Mouse (Mus musculus): ENCODE data around the gene Bean1. TPM values are rescaled to one million over a fixed set of nuclear protein-coding genes. Genes with fewer than 3 reads are reported as not detected.

Bean1 gene
- polyA plus RNA-seq, 1 experiment = 23.0 TPM

GRCm38 (mm10) chr8:104201622-104202021, 31.4 kb downstream of the Bean1 start:
- TF ChIP-seq POLR2A (IDR thresholded peaks at IDR 0.05; ENCODE audit: borderline replicate concordance, insufficient read depth, low read length) = no peak
- no peak for TF ChIP-seq CTCF (IDR thresholded peaks at IDR 0.05; ENCODE audit: borderline replicate concordance, insufficient read depth, low read depth, low read length)
- no peak overlapping the region for H3K4me3 ChIP-seq (replicated peaks; ENCODE audit: insufficient read depth, low read depth, low read length)
- H3K27me3 ChIP-seq (ENCODE audit: control insufficient read depth, insufficient read depth, low read length) = no peaks in the 10 kb centered on the region
- no peak overlapping the region for H3K27ac ChIP-seq (ENCODE audit: insufficient read depth, low read length)
- H3K4me1 ChIP-seq (ENCODE audit: control insufficient read depth, insufficient read depth, low read length) = no peaks in the 10 kb centered on the region
- DNase-seq = no peak
- WGBS = 82% methylated on average over 3 of the region's 3 CpGs

DNA sequence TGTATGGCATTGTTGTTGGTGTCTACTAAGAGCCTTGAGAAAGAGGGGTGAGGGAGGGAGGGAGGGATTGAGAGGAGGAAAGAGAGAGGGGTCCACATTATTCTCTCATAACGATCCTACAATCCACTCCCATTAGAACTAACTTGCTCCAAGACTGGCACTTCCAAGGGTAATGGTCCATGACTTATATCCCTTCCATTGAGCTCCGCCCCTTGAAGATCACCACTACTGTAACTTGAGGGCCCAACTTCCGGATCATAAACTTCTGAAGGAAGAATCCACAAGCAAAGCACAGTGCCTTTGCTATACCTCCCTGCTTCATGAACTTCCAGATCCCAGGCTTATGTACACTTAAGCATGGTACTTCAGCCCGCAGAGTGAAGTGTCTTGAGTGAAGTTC, 32.1 kb downstream of the Bean1 start:
- H3K4me3 ChIP-seq (replicated peaks; ENCODE audit: insufficient read depth, low read depth, low read length) = no peak overlapping the region
- no peak for DNase-seq
- H3K4me1 ChIP-seq (ENCODE audit: control insufficient read depth, insufficient read depth, low read length) = no peaks in the 10 kb centered on the region
- no peak overlapping the region for H3K27ac ChIP-seq (ENCODE audit: insufficient read depth, low read length)
- no peaks in the 10 kb centered on the region for H3K27me3 ChIP-seq (ENCODE audit: control insufficient read depth, insufficient read depth, low read length)
- TF ChIP-seq POLR2A (IDR thresholded peaks at IDR 0.05; ENCODE audit: borderline replicate concordance, insufficient read depth, low read length) (no peak), CTCF (IDR thresholded peaks at IDR 0.05; ENCODE audit: borderline replicate concordance, insufficient read depth, low read depth, low read length) (no peak)
- 91% methylated on average over 4 of the region's 4 CpGs for WGBS

GRCm38 (mm10) chr8:104205292-104205691, 35.0 kb downstream of the Bean1 start:
- Histone ChIP-seq H3K4me1 (ENCODE audit: control insufficient read depth, insufficient read depth, low read length) (no peaks in the 10 kb centered on the region), H3K27me3 (ENCODE audit: control insufficient read depth, insufficient read depth, low read length) (no peaks in the 10 kb centered on the region), H3K27ac (ENCODE audit: insufficient read depth, low read length) (no peak overlapping the region), H3K4me3 (replicated peaks; ENCODE audit: insufficient read depth, low read depth, low read length) (no peak overlapping the region)
- no peak for TF ChIP-seq POLR2A (IDR thresholded peaks at IDR 0.05; ENCODE audit: borderline replicate concordance, insufficient read depth, low read length)
- TF ChIP-seq CTCF (IDR thresholded peaks at IDR 0.05; ENCODE audit: borderline replicate concordance, insufficient read depth, low read depth, low read length) = no peak
- no peak for DNase-seq
- WGBS = 19% methylated on average over 3 of the region's 3 CpGs

- Histone ChIP-seq H3K4me3 (replicated peaks; ENCODE audit: insufficient read depth, low read depth, low read length) (no peak overlapping the region), H3K27ac (ENCODE audit: insufficient read depth, low read length) (no peak overlapping the region), H3K4me1 (ENCODE audit: control insufficient read depth, insufficient read depth, low read length) (no peaks in the 10 kb centered on the region), H3K27me3 (ENCODE audit: control insufficient read depth, insufficient read depth, low read length) (no peaks in the 10 kb centered on the region)
- no peak for DNase-seq
- TF ChIP-seq POLR2A (IDR thresholded peaks at IDR 0.05; ENCODE audit: borderline replicate concordance, insufficient read depth, low read length) = no peak
- no peak for TF ChIP-seq CTCF (IDR thresholded peaks at IDR 0.05; ENCODE audit: borderline replicate concordance, insufficient read depth, low read depth, low read length)
- WGBS = 93% methylated on average over 5 of the region's 5 CpGs
These were observed 47.4 kb downstream of the Bean1 start for GRCm38 (mm10) chr8:104217601-104218000.

DNA sequence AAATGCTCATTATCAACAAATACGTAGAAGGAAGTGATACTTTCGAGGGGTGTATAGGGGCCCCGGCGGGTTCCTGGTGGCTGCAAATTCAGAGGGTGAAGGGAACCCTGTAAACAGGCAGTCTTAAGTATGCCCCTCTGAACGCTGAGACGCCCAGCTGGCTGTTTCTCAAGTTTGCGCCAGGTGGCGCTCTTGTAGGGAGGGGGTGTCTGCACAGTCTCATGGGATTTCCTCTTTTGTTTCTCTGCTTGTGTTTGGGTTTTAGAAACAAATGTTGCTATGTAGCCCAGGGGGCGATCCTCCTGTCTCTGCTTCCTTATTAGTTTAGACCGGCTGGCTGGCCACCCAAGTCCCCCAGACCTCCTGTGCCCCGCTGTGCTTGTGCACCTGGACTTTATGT, 48.8 kb downstream of the Bean1 start:
- peak in 1 of 2 experiments; percentile 31 for DNase-seq
- Histone ChIP-seq H3K4me3 (replicated peaks; ENCODE audit: insufficient read depth, low read depth, low read length) (no peak overlapping the region), H3K4me1 (ENCODE audit: control insufficient read depth, insufficient read depth, low read length) (no peaks in the 10 kb centered on the region; the same call in 1 of the 2 replicates), H3K27me3 (ENCODE audit: control insufficient read depth, insufficient read depth, low read length) (no peaks in the 10 kb centered on the region), H3K27ac (ENCODE audit: insufficient read depth, low read length) (no peak overlapping the region)
- 33% methylated on average over 11 of the region's 11 CpGs for WGBS
- TF ChIP-seq POLR2A (IDR thresholded peaks at IDR 0.05; ENCODE audit: borderline replicate concordance, insufficient read depth, low read length) (no peak), CTCF (IDR thresholded peaks at IDR 0.05; ENCODE audit: borderline replicate concordance, insufficient read depth, low read depth, low read length) (peak; percentile 54)

DNA sequence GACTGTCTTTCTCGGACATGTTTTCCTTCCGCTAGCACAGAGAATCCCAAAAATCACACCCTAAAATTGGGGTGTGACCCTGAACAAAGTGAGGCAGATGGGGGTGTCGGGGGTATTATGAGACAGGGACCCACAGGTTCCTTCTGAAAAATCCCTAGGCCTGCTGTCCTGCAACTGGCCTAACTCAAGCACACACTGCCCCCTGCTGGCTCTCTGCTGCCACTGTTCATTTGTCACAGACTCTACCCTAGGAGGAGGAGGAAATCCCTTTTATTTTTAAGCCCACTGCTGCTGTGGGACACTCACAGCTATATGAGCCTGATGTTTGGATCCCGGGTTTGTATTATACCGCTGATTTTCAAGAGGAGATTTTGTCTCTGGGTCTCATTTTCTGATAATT, 49.6 kb downstream of the Bean1 start:
- Histone ChIP-seq H3K4me1 (ENCODE audit: control insufficient read depth, insufficient read depth, low read length) (no peaks in the 10 kb centered on the region; the same call in 1 of the 2 replicates), H3K27me3 (ENCODE audit: control insufficient read depth, insufficient read depth, low read length) (no peaks in the 10 kb centered on the region), H3K4me3 (replicated peaks; ENCODE audit: insufficient read depth, low read depth, low read length) (no peak overlapping the region), H3K27ac (ENCODE audit: insufficient read depth, low read length) (no peak overlapping the region)
- TF ChIP-seq CTCF (IDR thresholded peaks at IDR 0.05; ENCODE audit: borderline replicate concordance, insufficient read depth, low read depth, low read length) (peak; percentile 75), POLR2A (IDR thresholded peaks at IDR 0.05; ENCODE audit: borderline replicate concordance, insufficient read depth, low read length) (no peak)
- 45% methylated on average over 5 of the region's 5 CpGs for WGBS
- peak; percentile 48 to 65 for DNase-seq

DNA sequence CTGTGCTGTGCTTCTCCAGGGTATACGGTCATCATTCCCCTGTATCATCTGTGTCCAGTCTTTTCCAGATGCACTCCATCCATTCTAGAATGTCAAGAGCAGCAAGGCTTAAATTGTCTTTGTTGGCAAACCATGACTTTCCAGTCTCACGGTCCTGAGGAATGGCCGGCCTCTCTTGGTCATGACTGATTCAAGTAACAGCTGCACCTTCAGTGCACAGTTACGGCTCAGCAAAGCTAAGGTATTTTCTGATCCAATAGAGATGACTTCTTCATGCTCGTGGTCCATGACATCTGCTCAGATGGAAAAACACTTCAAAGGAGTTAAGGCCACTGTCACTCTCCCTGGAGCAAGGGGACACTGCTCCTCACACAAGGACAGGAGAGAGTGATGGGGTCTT, 56.8 kb downstream of the Bean1 start:
- no peaks in the 10 kb centered on the region; the same call in 1 of the 2 replicates for H3K4me1 ChIP-seq (ENCODE audit: control insufficient read depth, insufficient read depth, low read length)
- TF ChIP-seq POLR2A (IDR thresholded peaks at IDR 0.05; ENCODE audit: borderline replicate concordance, insufficient read depth, low read length) (no peak), CTCF (IDR thresholded peaks at IDR 0.05; ENCODE audit: borderline replicate concordance, insufficient read depth, low read depth, low read length) (no peak)
- no peaks in the 10 kb centered on the region for H3K27me3 ChIP-seq (ENCODE audit: control insufficient read depth, insufficient read depth, low read length)
- 79% methylated on average over 5 of the region's 5 CpGs for WGBS
- no peak for DNase-seq
- H3K27ac ChIP-seq (ENCODE audit: insufficient read depth, low read length) = no peak overlapping the region
- no peak overlapping the region for H3K4me3 ChIP-seq (replicated peaks; ENCODE audit: insufficient read depth, low read depth, low read length)

DNA sequence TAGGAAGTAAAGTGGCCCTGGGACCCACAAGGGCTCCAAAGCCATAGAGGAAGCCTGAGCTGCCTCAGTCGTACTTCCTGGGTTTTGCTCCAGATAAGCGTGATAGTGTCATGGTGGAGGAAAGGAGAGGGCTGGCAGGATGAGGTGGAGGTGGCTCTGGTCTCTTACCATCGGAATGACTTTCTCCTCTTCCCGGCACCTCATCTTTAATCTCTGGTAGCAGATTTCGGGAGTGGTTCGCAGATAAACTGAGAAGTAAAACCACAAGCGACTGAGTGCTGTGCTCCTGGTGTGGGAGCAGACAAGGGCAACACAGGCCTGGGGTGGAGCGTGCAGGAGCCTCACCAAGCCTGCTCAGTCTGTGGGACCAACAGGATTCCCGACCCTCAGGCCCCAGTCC, 60.1 kb downstream of the Bean1 start:
- TF ChIP-seq POLR2A (IDR thresholded peaks at IDR 0.05; ENCODE audit: borderline replicate concordance, insufficient read depth, low read length) (no peak), CTCF (IDR thresholded peaks at IDR 0.05; ENCODE audit: borderline replicate concordance, insufficient read depth, low read depth, low read length) (no peak)
- DNase-seq = no peak
- no peaks in the 10 kb centered on the region for H3K27me3 ChIP-seq (ENCODE audit: control insufficient read depth, insufficient read depth, low read length)
- WGBS = 92% methylated on average over 9 of the region's 9 CpGs
- H3K4me1 ChIP-seq (ENCODE audit: control insufficient read depth, insufficient read depth, low read length) = no peaks in the 10 kb centered on the region
- H3K4me3 ChIP-seq (replicated peaks; ENCODE audit: insufficient read depth, low read depth, low read length) = no peak overlapping the region
- no peak overlapping the region for H3K27ac ChIP-seq (ENCODE audit: insufficient read depth, low read length)

Measured in cerebellum, adult 2 months (tissue).